17 mouse cellular contexts compared by ENCODE assay signal in genomic region chr2:145990446-145990845, GRCm38 (mm10). TPM values are rescaled to one million over a fixed set of nuclear protein-coding genes. Genes with fewer than 3 reads are reported as not detected.
"Had no signal": no experiment of that assay in that cellular context is flagged by ENCODE, and none has a peak within 500 bp of the region (broad histone marks: within the 10 kb centered on the region; RNA-seq: fewer than 3 reads in every experiment).

No protein-coding gene starts in this region.

- DNase-seq: lung, adult 18-20 months; lung, embryonic 14.5 days; lung, postnatal 10 days; lung, postnatal 4 days; midbrain, embryonic 14.5 days; right cerebral cortex, postnatal 14 days; thymus, adult 18-20 months; thymus, postnatal 14 days; thymus, postnatal 36 days had no signal

- H3K9me3 ChIP-seq: midbrain, embryonic 10.5 days; midbrain, embryonic 12.5 days; neural tube, embryonic 12.5 days had no signal

- H3K4me3 ChIP-seq: midbrain, embryonic 10.5 days; midbrain, embryonic 12.5 days; neural tube, embryonic 12.5 days had no signal

- H3K9ac ChIP-seq: lung, embryonic 14.5 days; midbrain, embryonic 12.5 days; neural tube, embryonic 12.5 days had no signal

- H3K4me2 ChIP-seq: lung, embryonic 14.5 days; midbrain, embryonic 12.5 days; neural tube, embryonic 12.5 days had no signal

- H3K27ac ChIP-seq: midbrain, embryonic 10.5 days; midbrain, embryonic 12.5 days; neural tube, embryonic 12.5 days had no signal

- H3K36me3 ChIP-seq: midbrain, embryonic 10.5 days; midbrain, embryonic 12.5 days; neural tube, embryonic 12.5 days had no signal

- H3K27me3 ChIP-seq: midbrain, embryonic 12.5 days; neural tube, embryonic 12.5 days had no signal

- H3K4me1 ChIP-seq: midbrain, embryonic 12.5 days; neural tube, embryonic 12.5 days had no signal

RNA-seq across cellular contexts. Expression of gene Cfap61, which starts 55.9 kb away (rescaled TPM):
- total RNA-seq: megakaryocyte-erythroid progenitor cell, adult 5-6 weeks; monocyte, adult 5-6 weeks; neutrophil, adult 5-6 weeks had no signal
- polyA plus RNA-seq: liver, embryonic 16.5 days; lung, embryonic 14.5 days; stomach, embryonic 14.5 days had no signal
